Mouse (Mus musculus): ENCODE measurements around the gene Car9.
A peak's percentile ranks its signal among the peaks of the same experiment; 100 is the strongest.

DNA sequence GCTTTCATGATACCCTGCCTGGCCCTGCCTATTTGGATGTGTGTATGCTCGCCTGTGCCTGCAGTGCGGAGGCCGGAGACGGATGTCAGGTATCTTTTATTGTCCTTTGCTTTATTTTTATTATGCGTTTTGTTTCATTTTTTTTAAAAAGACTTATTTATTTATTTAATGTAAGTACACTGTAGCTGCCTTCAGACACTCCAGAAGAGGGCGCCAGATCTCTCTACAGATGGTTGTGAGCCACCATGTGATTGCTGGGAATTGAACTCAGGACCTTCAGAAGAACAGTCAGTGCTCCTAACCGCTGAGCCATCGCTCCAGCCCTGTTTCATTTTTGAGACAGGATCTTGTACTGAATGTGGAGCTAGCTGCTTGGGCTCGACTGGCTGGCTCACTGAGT is 21.7 kb downstream of the Car9 start:
- TF ChIP-seq EP300 (IDR thresholded peaks at IDR 0.05; ENCODE audit: low read depth) = no peak
- TF ChIP-seq CTCF (IDR thresholded peaks at IDR 0.05; ENCODE audit: low read depth) = peak; percentile 52

Data from liver, embryonic 14.5 days (tissue).